Mouse (Mus musculus): ENCODE data around the gene Gm17651. TPM values are rescaled to one million over a fixed set of nuclear protein-coding genes. Genes with fewer than 3 reads are reported as not detected.

Gene Gm17651
- polyA plus RNA-seq, 1 experiment from 2014 or later: not detected

DNA sequence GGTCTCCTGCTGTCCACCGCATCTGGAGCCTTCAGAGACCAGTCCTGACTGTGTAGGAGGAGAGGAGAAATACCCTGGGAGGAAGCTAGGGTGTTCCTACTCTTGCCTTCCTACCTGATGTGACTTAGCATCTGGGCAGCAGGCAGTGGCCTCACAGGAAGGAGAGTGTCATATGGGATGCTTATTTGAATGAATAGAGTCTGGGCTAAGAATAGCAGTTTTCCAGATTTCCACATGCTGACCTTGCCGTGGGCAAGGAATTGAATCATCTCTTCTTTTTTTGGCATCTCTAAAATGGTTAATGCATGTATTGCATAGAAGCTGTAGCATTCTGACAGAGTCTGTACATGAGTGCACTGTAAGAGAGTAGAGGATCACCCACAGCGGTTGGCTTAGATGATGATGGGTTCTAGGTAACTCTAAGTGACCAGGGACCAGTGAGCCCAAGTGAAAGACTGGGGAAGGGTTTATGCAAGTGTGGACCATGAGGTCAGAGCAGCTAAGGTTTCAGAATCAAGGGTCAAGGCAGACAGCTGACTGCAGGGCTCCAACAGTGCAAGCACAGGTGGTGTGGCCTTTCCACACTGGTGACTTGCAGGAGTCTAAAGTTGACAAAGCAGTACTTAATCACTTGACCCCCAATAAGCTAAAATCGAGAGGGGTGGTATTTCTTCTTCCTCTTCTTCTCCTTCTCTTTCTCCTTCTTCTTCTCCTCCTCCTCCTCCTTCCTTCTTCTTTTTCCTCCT is 12.1 kb upstream of the Gm17651 start:
- no peak overlapping the region for H3K4me3 ChIP-seq (ENCODE audit: control insufficient read depth in 1 of 2, insufficient read depth in 1 of 2, low read depth in 1 of 2, low read length in 2 of 2)
- no peaks in the 10 kb centered on the region for H3K9me3 ChIP-seq (ENCODE audit: control insufficient read depth, low read length)
- ATAC-seq (ENCODE audit: insufficient number of reproducible peaks, insufficient read depth, low FRiP score, low read depth): no peak
- no peak overlapping the region for H3K27ac ChIP-seq (replicated peaks in 1 of 2; ENCODE audit: control insufficient read depth in 1 of 2, insufficient read depth in 1 of 2, low read depth in 2 of 2, low read length in 2 of 2)
- H3K4me2 ChIP-seq (ENCODE audit: low read length): no peak overlapping the region
- H3K36me3 ChIP-seq (ENCODE audit: control insufficient read depth, insufficient read depth, low read length): peaks cover 25% of the 10 kb centered on the region
- 70% methylated on average over 4 of the region's 4 CpGs for WGBS
- peaks cover 23 to 28% of the 10 kb centered on the region in 2 experiments for H3K4me1 ChIP-seq (ENCODE audit: control insufficient read depth in 2 of 2, insufficient read depth in 2 of 2, low read length in 2 of 2)
- no peak overlapping the region for H3K9ac ChIP-seq (ENCODE audit: low read length)
- H3K27me3 ChIP-seq (ENCODE audit: control insufficient read depth, insufficient read depth, low read length): no peaks in the 10 kb centered on the region

- H3K4me2 ChIP-seq (ENCODE audit: low read length): peak overlapping the region; percentile 60
- no peaks in the 10 kb centered on the region for H3K27me3 ChIP-seq (ENCODE audit: control insufficient read depth, insufficient read depth, low read length)
- ATAC-seq (ENCODE audit: insufficient number of reproducible peaks, insufficient read depth, low FRiP score, low read depth): 0 out of 2 replicates have a peak, but pooled peaks have one; percentile 13
- H3K27ac ChIP-seq (replicated peaks in 1 of 2; ENCODE audit: control insufficient read depth in 1 of 2, insufficient read depth in 1 of 2, low read depth in 2 of 2, low read length in 2 of 2): peak overlapping the region; percentile 6 to 26; a peak in 2 of 4 replicates
- no peaks in the 10 kb centered on the region for H3K9me3 ChIP-seq (ENCODE audit: control insufficient read depth, low read length)
- WGBS: 7% methylated on average over 16 of the region's 16 CpGs
- H3K4me3 ChIP-seq (ENCODE audit: control insufficient read depth in 1 of 2, insufficient read depth in 1 of 2, low read depth in 1 of 2, low read length in 2 of 2): peak overlapping the region; percentile 2 to 23
- H3K9ac ChIP-seq (ENCODE audit: low read length): peak overlapping the region; percentile 49
- H3K36me3 ChIP-seq (ENCODE audit: control insufficient read depth, insufficient read depth, low read length): no peaks in the 10 kb centered on the region
- peaks cover 19 to 30% of the 10 kb centered on the region in 2 experiments for H3K4me1 ChIP-seq (ENCODE audit: control insufficient read depth in 2 of 2, insufficient read depth in 2 of 2, low read length in 2 of 2)
These were observed 9.2 kb upstream of the Gm17651 start for GRCm38 (mm10) chr3:97683560-97684195.

DNA sequence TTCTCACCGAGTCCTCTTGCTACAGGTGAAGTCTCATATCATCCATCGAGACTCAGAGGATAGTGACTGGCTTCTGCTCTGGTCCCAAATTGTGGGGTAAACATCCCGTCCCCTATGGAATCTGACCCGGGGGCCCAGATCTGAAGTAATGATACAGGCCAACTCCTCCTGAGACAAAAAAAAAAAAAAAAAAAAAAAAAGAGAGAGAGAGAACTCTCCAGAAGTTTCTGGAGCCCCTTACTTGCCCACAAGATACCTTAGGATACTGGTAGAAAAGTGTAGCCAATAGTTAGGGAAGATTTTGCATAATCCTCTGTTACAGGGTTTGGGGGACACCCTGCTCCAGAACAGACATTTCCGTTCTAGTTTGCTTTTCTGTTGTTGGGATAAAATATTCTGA is 8.1 kb upstream of the Gm17651 start:
- Histone ChIP-seq H3K9ac (ENCODE audit: low read length) (peak overlapping the region; percentile 62), H3K27ac (replicated peaks in 1 of 2; ENCODE audit: control insufficient read depth in 1 of 2, insufficient read depth in 1 of 2, low read depth in 2 of 2, low read length in 2 of 2) (no peak overlapping the region), H3K9me3 (ENCODE audit: control insufficient read depth, low read length) (no peaks in the 10 kb centered on the region), H3K4me3 (ENCODE audit: control insufficient read depth in 1 of 2, insufficient read depth in 1 of 2, low read depth in 1 of 2, low read length in 2 of 2) (peak overlapping the region; percentile 42 to 43; a peak in 3 of 4 replicates), H3K4me2 (ENCODE audit: low read length) (peak overlapping the region; percentile 87), H3K36me3 (ENCODE audit: control insufficient read depth, insufficient read depth, low read length) (no peaks in the 10 kb centered on the region), H3K27me3 (ENCODE audit: control insufficient read depth, insufficient read depth, low read length) (no peaks in the 10 kb centered on the region), H3K4me1 (ENCODE audit: control insufficient read depth in 2 of 2, insufficient read depth in 2 of 2, low read length in 2 of 2) (peaks cover 19 to 30% of the 10 kb centered on the region in 2 experiments)
- WGBS: 28% methylated on average over 5 of the region's 5 CpGs
- ATAC-seq (ENCODE audit: insufficient number of reproducible peaks, insufficient read depth, low FRiP score, low read depth): no peak

GRCm38 (mm10) chr3:97682159-97682502 is 7.6 kb upstream of the Gm17651 start:
- H3K4me3 ChIP-seq (ENCODE audit: control insufficient read depth in 1 of 2, insufficient read depth in 1 of 2, low read depth in 1 of 2, low read length in 2 of 2): peak overlapping the region; percentile 42 to 43
- H3K9me3 ChIP-seq (ENCODE audit: control insufficient read depth, low read length): no peaks in the 10 kb centered on the region
- H3K27ac ChIP-seq (replicated peaks in 1 of 2; ENCODE audit: control insufficient read depth in 1 of 2, insufficient read depth in 1 of 2, low read depth in 2 of 2, low read length in 2 of 2): no peak overlapping the region
- H3K4me1 ChIP-seq (ENCODE audit: control insufficient read depth in 2 of 2, insufficient read depth in 2 of 2, low read length in 2 of 2): peaks cover 19 to 30% of the 10 kb centered on the region in 2 experiments
- no peaks in the 10 kb centered on the region for H3K27me3 ChIP-seq (ENCODE audit: control insufficient read depth, insufficient read depth, low read length)
- no peaks in the 10 kb centered on the region for H3K36me3 ChIP-seq (ENCODE audit: control insufficient read depth, insufficient read depth, low read length)
- 2% methylated on average over 11 of the region's 11 CpGs for WGBS
- peak overlapping the region; percentile 62 for H3K9ac ChIP-seq (ENCODE audit: low read length)
- H3K4me2 ChIP-seq (ENCODE audit: low read length): peak overlapping the region; percentile 87
- ATAC-seq (ENCODE audit: insufficient number of reproducible peaks, insufficient read depth, low FRiP score, low read depth): no peak

DNA sequence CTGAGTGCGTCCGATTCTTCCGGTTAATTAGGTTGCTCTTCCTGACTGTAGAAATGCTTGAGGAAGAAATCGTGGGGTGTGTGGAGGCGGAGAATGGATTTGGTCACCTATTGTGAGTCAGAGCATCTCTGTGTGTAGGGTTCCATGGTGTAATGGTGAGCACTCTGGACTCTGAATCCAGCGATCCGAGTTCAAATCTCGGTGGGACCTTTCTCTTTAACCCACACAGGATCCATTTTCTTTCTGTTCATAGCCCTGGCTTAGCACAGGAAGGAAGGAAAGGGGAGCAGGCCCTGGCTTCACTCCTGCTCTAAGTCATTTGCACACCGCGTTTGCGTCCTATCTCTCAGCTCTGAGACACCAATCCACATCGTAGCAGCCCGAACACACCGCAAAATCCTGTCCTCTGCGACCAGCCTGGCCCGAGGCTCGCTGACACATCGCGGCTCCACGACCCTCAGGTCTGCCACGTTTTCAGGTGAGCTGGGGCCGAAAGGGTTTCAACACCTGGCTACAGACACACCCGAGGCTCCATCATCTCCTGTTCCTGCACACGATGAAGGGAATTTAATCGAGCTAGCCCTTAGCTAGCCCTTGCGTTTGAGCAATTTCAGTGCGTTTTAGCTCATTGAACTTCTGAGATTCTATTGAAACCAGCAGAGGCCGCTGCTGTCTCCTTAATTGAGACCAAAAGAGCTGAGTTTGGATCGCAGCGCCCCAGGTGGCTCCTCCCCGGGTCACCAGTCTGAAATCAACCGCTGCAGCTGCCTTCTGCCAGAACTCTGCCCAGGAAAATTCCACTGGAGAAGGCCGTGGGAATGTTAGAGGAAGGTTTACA is 7.0 kb upstream of the Gm17651 start:
- no peaks in the 10 kb centered on the region for H3K27me3 ChIP-seq (ENCODE audit: control insufficient read depth, insufficient read depth, low read length)
- ATAC-seq (ENCODE audit: insufficient number of reproducible peaks, insufficient read depth, low FRiP score, low read depth): no peak
- H3K4me3 ChIP-seq (ENCODE audit: control insufficient read depth in 1 of 2, insufficient read depth in 1 of 2, low read depth in 1 of 2, low read length in 2 of 2): peak overlapping the region; percentile 42 to 43
- H3K9me3 ChIP-seq (ENCODE audit: control insufficient read depth, low read length): no peaks in the 10 kb centered on the region
- H3K9ac ChIP-seq (ENCODE audit: low read length): peak overlapping the region; percentile 62
- 2% methylated on average over 33 of the region's 33 CpGs for WGBS
- no peaks in the 10 kb centered on the region for H3K36me3 ChIP-seq (ENCODE audit: control insufficient read depth, insufficient read depth, low read length)
- peak overlapping the region; percentile 87 for H3K4me2 ChIP-seq (ENCODE audit: low read length)
- 0 out of 4 replicates have a peak overlapping the region, but pooled peaks of 1 of the 2 experiments have one; percentile 8 for H3K27ac ChIP-seq (replicated peaks in 1 of 2; ENCODE audit: control insufficient read depth in 1 of 2, insufficient read depth in 1 of 2, low read depth in 2 of 2, low read length in 2 of 2)
- peaks cover 19 to 30% of the 10 kb centered on the region in 2 experiments for H3K4me1 ChIP-seq (ENCODE audit: control insufficient read depth in 2 of 2, insufficient read depth in 2 of 2, low read length in 2 of 2)

GRCm38 (mm10) chr3:97680631-97681320 is 6.3 kb upstream of the Gm17651 start:
- Histone ChIP-seq H3K27me3 (ENCODE audit: control insufficient read depth, insufficient read depth, low read length) (no peaks in the 10 kb centered on the region), H3K4me3 (ENCODE audit: control insufficient read depth in 1 of 2, insufficient read depth in 1 of 2, low read depth in 1 of 2, low read length in 2 of 2) (peak overlapping the region; percentile 42 to 43), H3K9me3 (ENCODE audit: control insufficient read depth, low read length) (no peaks in the 10 kb centered on the region), H3K9ac (ENCODE audit: low read length) (peak overlapping the region; percentile 62), H3K4me2 (ENCODE audit: low read length) (peak overlapping the region; percentile 87), H3K36me3 (ENCODE audit: control insufficient read depth, insufficient read depth, low read length) (no peaks in the 10 kb centered on the region), H3K4me1 (ENCODE audit: control insufficient read depth in 2 of 2, insufficient read depth in 2 of 2, low read length in 2 of 2) (peaks cover 19 to 30% of the 10 kb centered on the region in 2 experiments), H3K27ac (replicated peaks in 1 of 2; ENCODE audit: control insufficient read depth in 1 of 2, insufficient read depth in 1 of 2, low read depth in 2 of 2, low read length in 2 of 2) (0 out of 4 replicates have a peak overlapping the region, but pooled peaks of 1 of the 2 experiments have one; percentile 8)
- ATAC-seq (ENCODE audit: insufficient number of reproducible peaks, insufficient read depth, low FRiP score, low read depth): peak; percentile 72
- WGBS: 2% methylated on average over 28 of the region's 28 CpGs

DNA sequence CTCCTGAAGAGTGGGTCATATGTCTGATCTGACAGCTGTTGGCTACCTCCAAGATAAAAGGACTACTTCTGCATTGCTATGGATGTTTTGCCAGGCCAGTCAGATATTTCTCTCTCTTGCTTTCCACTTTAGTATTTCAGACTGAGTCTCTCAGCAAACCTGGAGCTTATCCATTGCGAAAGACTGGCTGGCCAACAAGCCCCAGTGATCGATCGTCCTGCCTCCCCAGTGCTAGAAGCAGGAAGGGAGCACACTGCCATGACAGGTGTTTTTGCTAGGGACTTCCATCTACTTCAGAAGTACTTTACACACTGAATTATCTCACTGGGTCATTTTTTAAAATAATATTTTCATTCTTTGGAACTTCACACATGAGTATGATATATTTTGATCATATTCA is 3.9 kb upstream of the Gm17651 start:
- Histone ChIP-seq H3K9ac (ENCODE audit: low read length) (no peak overlapping the region), H3K4me2 (ENCODE audit: low read length) (no peak overlapping the region), H3K9me3 (ENCODE audit: control insufficient read depth, low read length) (no peaks in the 10 kb centered on the region), H3K36me3 (ENCODE audit: control insufficient read depth, insufficient read depth, low read length) (peaks cover under 1% of the 10 kb centered on the region; the same call in 1 of the 2 replicates), H3K4me1 (ENCODE audit: control insufficient read depth in 2 of 2, insufficient read depth in 2 of 2, low read length in 2 of 2) (peaks cover 9 to 20% of the 10 kb centered on the region in 2 experiments), H3K27ac (replicated peaks in 1 of 2; ENCODE audit: control insufficient read depth in 1 of 2, insufficient read depth in 1 of 2, low read depth in 2 of 2, low read length in 2 of 2) (no peak overlapping the region), H3K27me3 (ENCODE audit: control insufficient read depth, insufficient read depth, low read length) (no peaks in the 10 kb centered on the region), H3K4me3 (ENCODE audit: control insufficient read depth in 1 of 2, insufficient read depth in 1 of 2, low read depth in 1 of 2, low read length in 2 of 2) (no peak overlapping the region)
- 94% methylated on average over 3 of the region's 3 CpGs for WGBS
- no peak for ATAC-seq (ENCODE audit: insufficient number of reproducible peaks, insufficient read depth, low FRiP score, low read depth)

All from heart, embryonic 14.5 days (tissue).